Mouse (Mus musculus): ENCODE data around the gene Setd1b. TPM values are rescaled to one million over a fixed set of nuclear protein-coding genes. Genes with fewer than 3 reads are reported as not detected.

The Setd1b gene
- total and polyA plus RNA-seq, 3 experiments = 3.0 to 23.5 TPM; not detected in 1

Other genes starting within 250 kb of the Setd1b start
- 24.8 and 29.2 TPM in 2 replicates for gene Kdm2b, start 152.4 kb upstream of the Setd1b start, total RNA-seq (2012; rRNA removed)
- gene Kdm2b, start 152.4 kb upstream of the Setd1b start, polyA plus RNA-seq (2012; ENCODE audit: insufficient read depth in 1 of 2, insufficient read length in 2 of 2, low read depth in 1 of 2, low replicate concordance in 2 of 2, missing spikeins in 1 of 2) = 10 to 100 TPM in 1 of 2 experiments, not detected in 1; 48.9 TPM
- gene Orai1, start 127.1 kb upstream of the Setd1b start, total RNA-seq (2012; rRNA removed) = 4.5 and 4.7 TPM in 2 replicates
- gene Orai1, start 127.1 kb upstream of the Setd1b start, polyA plus RNA-seq (2012; ENCODE audit: insufficient read depth in 1 of 2, insufficient read length in 2 of 2, low read depth in 1 of 2, low replicate concordance in 2 of 2, missing spikeins in 1 of 2) = 10 to 100 TPM in 1 of 2 experiments, not detected in 1; 13.3 TPM
- gene Morn3, start 95.2 kb upstream of the Setd1b start, total RNA-seq (2012; rRNA removed) = not detected in 2 replicates
- gene Morn3, start 95.2 kb upstream of the Setd1b start, polyA plus RNA-seq (2012; ENCODE audit: insufficient read depth in 1 of 2, insufficient read length in 2 of 2, low read depth in 1 of 2, low replicate concordance in 2 of 2, missing spikeins in 1 of 2) = not detected
- gene Tmem120b, start 73.8 kb upstream of the Setd1b start, total RNA-seq (2012; rRNA removed) = 4.3 and 6.8 TPM in 2 replicates
- 1 to 10 TPM in 1 of 2 experiments, not detected in 1; 5.6 TPM for gene Tmem120b, start 73.8 kb upstream of the Setd1b start, polyA plus RNA-seq (2012; ENCODE audit: insufficient read depth in 1 of 2, insufficient read length in 2 of 2, low read depth in 1 of 2, low replicate concordance in 2 of 2, missing spikeins in 1 of 2)
- 2.5 and 4.1 TPM in 2 replicates for gene Rhof, start 9.5 kb upstream of the Setd1b start, total RNA-seq (2012; rRNA removed)
- 10 to 100 TPM in 1 of 2 experiments, not detected in 1; 10.4 TPM for gene Rhof, start 9.5 kb upstream of the Setd1b start, polyA plus RNA-seq (2012; ENCODE audit: insufficient read depth in 1 of 2, insufficient read length in 2 of 2, low read depth in 1 of 2, low replicate concordance in 2 of 2, missing spikeins in 1 of 2)
- gene Psmd9, start 27.2 kb downstream of the Setd1b start, total RNA-seq (2012; rRNA removed) = 28.4 and 32.0 TPM in 2 replicates
- 10 to 100 TPM in 1 of 2 experiments, not detected in 1; 54.6 TPM for gene Psmd9, start 27.2 kb downstream of the Setd1b start, polyA plus RNA-seq (2012; ENCODE audit: insufficient read depth in 1 of 2, insufficient read length in 2 of 2, low read depth in 1 of 2, low replicate concordance in 2 of 2, missing spikeins in 1 of 2)
- not detected in 2 replicates for gene Hpd, start 40.5 kb downstream of the Setd1b start, total RNA-seq (2012; rRNA removed)
- not detected for gene Hpd, start 40.5 kb downstream of the Setd1b start, polyA plus RNA-seq (2012; ENCODE audit: insufficient read depth in 1 of 2, insufficient read length in 2 of 2, low read depth in 1 of 2, low replicate concordance in 2 of 2, missing spikeins in 1 of 2)
- 0.82 and 1.4 TPM in 2 replicates for gene Wdr66, start 109.9 kb downstream of the Setd1b start, total RNA-seq (2012; rRNA removed)
- gene Wdr66, start 109.9 kb downstream of the Setd1b start, polyA plus RNA-seq (2012; ENCODE audit: insufficient read depth in 1 of 2, insufficient read length in 2 of 2, low read depth in 1 of 2, low replicate concordance in 2 of 2, missing spikeins in 1 of 2) = 1 to 10 TPM in 1 of 2 experiments, not detected in 1; 3.6 TPM
- 3.1 and 3.5 TPM in 2 replicates for gene Bcl7a, start 201.6 kb downstream of the Setd1b start, total RNA-seq (2012; rRNA removed)
- 10 to 100 TPM in 1 of 2 experiments, not detected in 1; 11.0 TPM for gene Bcl7a, start 201.6 kb downstream of the Setd1b start, polyA plus RNA-seq (2012; ENCODE audit: insufficient read depth in 1 of 2, insufficient read length in 2 of 2, low read depth in 1 of 2, low replicate concordance in 2 of 2, missing spikeins in 1 of 2)

Measured in MEL (cell line).